Mouse (Mus musculus) skeletal muscle tissue, adult 2 months (tissue): ENCODE measurements around the gene Mup16.
"Not testable (repeated sequence)": the region's sequence is repeated elsewhere in the genome, so short reads cannot be mapped to it uniquely, and the experiment has no call there.

Source experiments
- DNase-seq: peaks from one replicate; pipeline ENCODE4 v3.0.0-alpha.2; 2012; ENCODE audit warnings: low read depth, low spot score

Gene Mup16

GRCm38 (mm10) chr4:61519431-61519830, at the start of gene Mup16:
Mup16 (minus strand) TSS chr4:61519531.
- not testable (repeated sequence) for DNase-seq

- not testable (repeated sequence) for DNase-seq
These were observed 36.6 kb upstream of the Mup16 start for GRCm38 (mm10) chr4:61555887-61556286.
